Mouse (Mus musculus): ENCODE measurements around the gene Ubb.

DNA sequence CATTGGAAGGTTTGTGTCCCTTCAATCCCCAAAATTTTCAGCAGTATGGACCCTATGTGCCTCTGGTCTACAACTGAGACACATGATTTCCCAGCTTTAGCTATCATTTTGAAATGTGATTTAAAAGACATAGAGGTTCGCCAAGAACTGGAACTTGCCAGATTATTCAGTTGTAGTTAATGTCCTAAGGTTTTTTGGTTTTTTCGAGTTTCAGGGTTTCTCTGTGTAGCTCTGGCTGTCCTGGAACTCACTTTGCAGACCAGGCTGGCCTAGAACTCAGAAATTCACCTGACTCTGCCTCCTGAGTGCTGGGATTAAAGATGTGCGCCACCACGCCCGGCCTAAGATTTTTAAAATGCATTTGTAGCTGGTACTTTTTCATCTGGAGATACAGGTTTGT, 2.7 kb downstream of the Ubb start:
- TF ChIP-seq POLR2A (IDR thresholded peaks at IDR 0.05; ENCODE audit: insufficient read depth, low read depth, low read length) (no peak), EP300 (IDR thresholded peaks at IDR 0.05; ENCODE audit: insufficient read depth, low read depth, low read length) (no peak), CTCF (IDR thresholded peaks at IDR 0.05) (no peak)
